Mouse (Mus musculus): Measurements from ENCODE around the gene Fzr1.

DNA sequence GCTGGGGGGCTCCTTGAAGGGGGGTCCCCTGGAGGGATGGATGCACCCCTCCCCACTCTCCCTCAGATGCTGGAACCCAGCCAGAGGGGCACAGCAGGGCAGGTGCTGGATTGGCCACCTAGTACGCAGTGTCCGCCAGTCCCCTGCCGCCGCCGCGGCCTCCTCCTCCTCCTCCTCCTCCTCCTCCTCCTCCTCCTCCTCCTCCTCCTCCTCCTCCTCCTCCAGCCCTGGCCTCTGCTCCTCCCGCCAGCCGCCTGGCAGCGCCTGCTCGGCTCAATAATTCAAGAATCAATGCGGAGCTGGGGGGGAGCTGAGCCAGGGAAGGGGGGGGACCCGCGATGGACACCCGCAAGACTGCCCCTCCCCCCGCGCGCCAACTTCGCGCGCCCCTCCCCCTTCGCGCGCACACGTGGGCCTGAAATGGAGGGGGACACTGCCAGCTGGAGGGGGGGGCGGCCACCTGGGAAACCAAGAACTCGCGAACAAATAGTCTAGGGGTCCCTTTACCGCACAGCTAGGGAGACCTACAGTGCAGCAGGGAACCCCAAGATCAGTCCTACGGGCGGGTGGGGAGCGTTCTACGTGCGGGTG lies 47.9 kb upstream of the Fzr1 start:
- no peak for TF ChIP-seq CTCF (IDR thresholded peaks at IDR 0.05; ENCODE audit: low read depth)
- TF ChIP-seq EP300 (IDR thresholded peaks at IDR 0.05; ENCODE audit: low read depth) = no peak
